ENCODE assay signal across 33 mouse cellular contexts in genomic region chr11:83793264-83793663, GRCm38 (mm10). TPM values are rescaled to one million over a fixed set of nuclear protein-coding genes. Genes with fewer than 3 reads are reported as not detected.
A peak's percentile ranks its signal among the peaks of the same experiment; 100 is the strongest.
DNase-seq lines count a peak whose midpoint lies in the region; TF ChIP-seq lines count a peak whose summit lies in the region.
"Had no signal": no experiment of that assay in that cellular context is flagged by ENCODE, and none has a peak within 500 bp of the region (broad histone marks: within the 10 kb centered on the region; RNA-seq: fewer than 3 reads in every experiment).

No protein-coding gene starts in this region.

- H3K4me3 ChIP-seq in kidney, adult 2 months (ENCODE audit: insufficient read depth, low read depth, low read length) = no peak overlapping the region
- H3K4me3 ChIP-seq: heart, embryonic 10.5 days; heart, embryonic 15.5 days; hindbrain, embryonic 12.5 days; limb, embryonic 10.5 days; limb, embryonic 15.5 days; liver, embryonic 13.5 days; megakaryocyte, embryonic 14.5 days; neural tube, embryonic 15.5 days had no signal

- TF ChIP-seq CTCF in kidney, adult 2 months (conservative IDR thresholded peaks at IDR 0.05; ENCODE audit: insufficient read depth, insufficient read length, low read depth, low read length) = no peak

- peak; percentile 94 for DNase-seq in kidney, adult 2 months
- peak; percentile 94 for DNase-seq in kidney, adult 9 months
- peak; percentile 83 for DNase-seq in kidney, postnatal 14 days
- DNase-seq in yolk sac, embryonic 10.5 days (ENCODE audit: low spot score) = peak; percentile 77
- no peak for DNase-seq in Muller cell, postnatal 12 days (ENCODE audit: inconsistent ontology term)
- DNase-seq in thymus, postnatal 0 days (ENCODE audit: low spot score) = no peak
- DNase-seq: adrenal gland, adult 8-10 months; B cell, adult 2 months; cerebellum, adult 2 months; cerebellum, postnatal 25 days; gastrocnemius, postnatal 25 days; heart, adult 11 months; heart, postnatal 36 days; layer of hippocampus, postnatal 36 days; liver, embryonic 13.5 days; lung, adult 18-20 months; lung, postnatal 4 days; midbrain, embryonic 14.5 days; retina, postnatal 1 day; right cerebral cortex, postnatal 25 days; spleen, adult 18-20 months; thymus, adult 18-20 months; thymus, postnatal 36 days had no signal

- TF ChIP-seq POLR2A in kidney, adult 2 months (IDR thresholded peaks at IDR 0.05; ENCODE audit: low read depth, low read length) = no peak

- H3K27me3 ChIP-seq in kidney, adult 2 months (replicated peaks; ENCODE audit: control insufficient read depth, insufficient read depth, low read length) = no peaks in the 10 kb centered on the region
- H3K27me3 ChIP-seq: hindbrain, embryonic 12.5 days; limb, embryonic 15.5 days; neural tube, embryonic 15.5 days had no signal

- peaks cover 34% of the 10 kb centered on the region for H3K4me1 ChIP-seq in kidney, adult 2 months (ENCODE audit: control insufficient read depth, insufficient read depth, low read length)
- H3K4me1 ChIP-seq: heart, embryonic 10.5 days; hindbrain, embryonic 12.5 days; limb, embryonic 10.5 days; limb, embryonic 15.5 days; liver, embryonic 13.5 days; neural tube, embryonic 15.5 days had no signal

- H3K27ac ChIP-seq in kidney, adult 2 months (ENCODE audit: insufficient read depth, low read depth, low read length) = peak overlapping the region; percentile 84
- H3K27ac ChIP-seq: heart, embryonic 10.5 days; heart, embryonic 15.5 days; hindbrain, embryonic 12.5 days; limb, embryonic 10.5 days; limb, embryonic 15.5 days; liver, embryonic 13.5 days; neural tube, embryonic 15.5 days had no signal

- H3K36me3 ChIP-seq in kidney, adult 2 months (ENCODE audit: control insufficient read depth, insufficient read depth, low read length) = no peaks in the 10 kb centered on the region
- H3K36me3 ChIP-seq: heart, embryonic 10.5 days; heart, embryonic 15.5 days; hindbrain, embryonic 12.5 days; limb, embryonic 10.5 days; limb, embryonic 15.5 days; liver, embryonic 13.5 days; neural tube, embryonic 15.5 days had no signal

- WGBS in kidney, adult 2 months = 41% methylated on average over 14 of the region's 14 CpGs

RNA-seq across cellular contexts. Expression of gene Heatr6, which starts 39.8 kb away (rescaled TPM):
- polyA plus RNA-seq in kidney, adult 2 months (2012; rRNA removed) = 10.9 and 12.0 TPM in 2 replicates
- 19.4 and 23.5 TPM in 2 replicates for polyA plus RNA-seq in thymus, postnatal 0 days (2015; fragmentation: Nextera tagmentation; extraction: Ambion mirVana)

RNA-seq across cellular contexts. Expression of gene Wfdc21, which starts 46.5 kb away (rescaled TPM):
- 0.77 and 1.9 TPM in 2 replicates for polyA plus RNA-seq in kidney, adult 2 months (2012; rRNA removed)
- 13.4 and 15.6 TPM in 2 replicates for polyA plus RNA-seq in thymus, postnatal 0 days (2015; fragmentation: Nextera tagmentation; extraction: Ambion mirVana)
- polyA plus RNA-seq: activated CD4-positive, CD25-positive, alpha-beta regulatory T cell, adult 4 months; embryonic facial prominence, embryonic 11.5 days; forebrain, embryonic 14.5 days; heart, embryonic 10.5 days; hindbrain, embryonic 12.5 days; limb, embryonic 10.5 days; midbrain, embryonic 14.5 days had no signal

RNA-seq across cellular contexts. Expression of gene Hnf1b, which starts 56.6 kb away (rescaled TPM):
- 161 and 172 TPM in 2 replicates for polyA plus RNA-seq in kidney, adult 2 months (2012; rRNA removed)
- not detected in 2 replicates for polyA plus RNA-seq in thymus, postnatal 0 days (2015; fragmentation: Nextera tagmentation; extraction: Ambion mirVana)
- polyA plus RNA-seq: activated CD4-positive, CD25-positive, alpha-beta regulatory T cell, adult 4 months; embryonic facial prominence, embryonic 11.5 days; limb, embryonic 10.5 days had no signal

Comparison
In these comparisons a context has a peak if more than half of its experiments do, and no peak if none do; other contexts are left out.
1. DNase-seq: peak in kidney, adult 2 months (single experiment), kidney, adult 9 months (single experiment), kidney, postnatal 14 days (single experiment) and yolk sac, embryonic 10.5 days (single experiment); none in Muller cell, postnatal 12 days (single experiment) and thymus, postnatal 0 days (single experiment).
2. RNA of gene Hnf1b, which starts 56.6 kb away (polyA plus RNA-seq): 161 to 172 TPM in kidney, adult 2 months; not detected in thymus, postnatal 0 days; every median in the first group is over 100 times any median in the second.